Mouse (Mus musculus): ENCODE measurements around the gene Dtx3.

GRCm38 (mm10) chr10:127197104-127197503 lies 1.6 kb upstream of the Dtx3 start:
- TF ChIP-seq POLR2A (IDR thresholded peaks at IDR 0.05; ENCODE audit: control insufficient read depth, low read depth, low read length), result no peak
- TF ChIP-seq CTCF (IDR thresholded peaks at IDR 0.05; ENCODE audit: control insufficient read depth, insufficient read depth, insufficient replicate concordance, low read depth, low read length), result no peak
